Mouse (Mus musculus): ENCODE results near the gene Smyd4. TPM values are rescaled to one million over a fixed set of nuclear protein-coding genes. Genes with fewer than 3 reads are reported as not detected.

Smyd4 gene
- polyA plus RNA-seq, 1 experiment from 2014 or later, result 13.9 TPM

DNA sequence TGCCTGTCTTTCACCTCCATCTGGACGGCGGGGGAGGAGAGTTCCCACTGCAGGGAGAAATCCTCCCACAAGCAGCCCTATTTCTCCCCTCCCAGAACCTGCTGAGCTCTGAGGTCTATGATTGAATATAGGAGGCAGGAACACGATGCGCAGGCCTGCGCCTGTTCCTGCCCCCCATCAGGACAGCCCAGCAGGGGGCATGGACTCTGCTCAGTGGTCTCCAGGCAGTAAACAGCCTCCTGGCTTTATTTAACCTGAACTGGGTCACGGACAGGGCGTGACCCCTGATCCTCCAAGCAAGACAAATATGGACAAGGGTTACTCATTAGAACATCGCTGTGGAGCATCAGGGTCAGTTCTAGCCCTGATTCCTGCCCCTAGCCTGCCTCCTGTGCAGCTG, 95.5 kb downstream of the Smyd4 start:
- 25% methylated on average over 8 of the region's 8 CpGs for WGBS
- Histone ChIP-seq H3K27me3 (ENCODE audit: control insufficient read depth, insufficient read depth, low read length) (no peaks in the 10 kb centered on the region), H3K27ac (ENCODE audit: low read depth, low read length) (no peak overlapping the region), H3K9me3 (ENCODE audit: control insufficient read depth, low read length) (no peaks in the 10 kb centered on the region), H3K4me2 (replicated peaks; ENCODE audit: low read depth, low read length) (no peak overlapping the region), H3K4me3 (ENCODE audit: low read depth, low read length) (no peak overlapping the region), H3K4me1 (replicated peaks; ENCODE audit: control insufficient read depth, insufficient read depth, low read length) (no peaks in the 10 kb centered on the region), H3K36me3 (ENCODE audit: control insufficient read depth, insufficient read depth, low read length) (0 out of 2 replicates have a peak, but pooled peaks cover 2% of the 10 kb centered on the region), H3K9ac (ENCODE audit: low read depth, low read length) (no peak overlapping the region)
- ATAC-seq (ENCODE audit: low FRiP score), result no peak
- DNase-seq (ENCODE audit: low spot score), result no peak

DNA sequence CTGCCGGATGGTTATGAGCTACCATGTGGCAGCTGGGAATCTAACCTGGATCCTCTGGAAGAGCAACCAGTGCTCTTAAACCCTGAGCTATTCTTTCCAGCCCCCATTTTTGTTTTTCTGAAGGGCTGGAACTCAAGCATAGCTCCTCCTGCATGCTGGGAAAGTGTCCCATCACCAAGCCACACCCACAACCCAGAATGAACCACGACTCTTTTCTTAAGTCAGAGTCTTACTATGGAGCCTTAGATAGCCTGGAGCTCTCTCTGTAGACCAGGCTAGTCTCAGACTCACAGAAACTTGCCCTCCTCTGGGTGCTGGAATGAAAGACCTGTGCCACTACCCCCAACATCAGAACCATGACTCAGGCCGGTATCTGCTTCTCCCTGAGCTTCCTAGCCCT, 100.3 kb downstream of the Smyd4 start:
- H3K4me2 ChIP-seq (replicated peaks; ENCODE audit: low read depth, low read length), result no peak overlapping the region
- no peaks in the 10 kb centered on the region for H3K27me3 ChIP-seq (ENCODE audit: control insufficient read depth, insufficient read depth, low read length)
- H3K27ac ChIP-seq (ENCODE audit: low read depth, low read length), result no peak overlapping the region
- ATAC-seq (ENCODE audit: low FRiP score) (no peak), DNase-seq (ENCODE audit: low spot score) (no peak)
- WGBS, result 85% methylated on average over 3 of the region's 3 CpGs
- H3K4me1 ChIP-seq (replicated peaks; ENCODE audit: control insufficient read depth, insufficient read depth, low read length), result no peaks in the 10 kb centered on the region; the same call in 1 of the 2 replicates
- H3K4me3 ChIP-seq (ENCODE audit: low read depth, low read length), result no peak overlapping the region
- H3K36me3 ChIP-seq (ENCODE audit: control insufficient read depth, insufficient read depth, low read length), result 0 out of 2 replicates have a peak, but pooled peaks cover 2% of the 10 kb centered on the region
- no peaks in the 10 kb centered on the region for H3K9me3 ChIP-seq (ENCODE audit: control insufficient read depth, low read length)
- H3K9ac ChIP-seq (ENCODE audit: low read depth, low read length), result no peak overlapping the region

DNA sequence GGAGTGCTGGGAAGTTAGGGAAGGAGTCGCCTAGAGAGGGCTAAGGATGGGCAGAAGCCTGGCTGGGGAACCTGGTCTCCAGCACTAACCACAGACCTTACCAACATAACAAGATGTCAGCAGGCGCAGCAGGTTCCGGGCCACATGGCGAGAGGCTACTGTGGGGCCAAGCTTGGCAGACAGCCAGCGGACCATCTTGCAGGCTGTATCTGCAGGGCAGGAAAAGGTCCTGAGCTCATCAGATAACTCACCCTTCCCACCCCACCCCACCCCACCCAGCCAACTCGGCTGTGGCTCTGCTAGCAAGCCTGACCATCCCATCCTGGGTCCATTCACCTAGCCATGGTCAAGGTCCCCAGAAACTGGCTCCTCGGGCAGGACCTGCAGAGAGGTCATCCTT, 101.5 kb downstream of the Smyd4 start:
- H3K4me2 ChIP-seq (replicated peaks; ENCODE audit: low read depth, low read length), result no peak overlapping the region
- no peak for DNase-seq (ENCODE audit: low spot score)
- ATAC-seq (ENCODE audit: low FRiP score), result no peak
- H3K36me3 ChIP-seq (ENCODE audit: control insufficient read depth, insufficient read depth, low read length), result 0 out of 2 replicates have a peak, but pooled peaks cover 2% of the 10 kb centered on the region
- H3K27me3 ChIP-seq (ENCODE audit: control insufficient read depth, insufficient read depth, low read length), result no peaks in the 10 kb centered on the region
- peaks cover 4% of the 10 kb centered on the region; the same call in 1 of the 2 replicates for H3K4me1 ChIP-seq (replicated peaks; ENCODE audit: control insufficient read depth, insufficient read depth, low read length)
- no peak overlapping the region for H3K4me3 ChIP-seq (ENCODE audit: low read depth, low read length)
- H3K9ac ChIP-seq (ENCODE audit: low read depth, low read length), result no peak overlapping the region
- no peak overlapping the region for H3K27ac ChIP-seq (ENCODE audit: low read depth, low read length)
- H3K9me3 ChIP-seq (ENCODE audit: control insufficient read depth, low read length), result no peaks in the 10 kb centered on the region
- WGBS, result 90% methylated on average over 7 of the region's 7 CpGs

DNA sequence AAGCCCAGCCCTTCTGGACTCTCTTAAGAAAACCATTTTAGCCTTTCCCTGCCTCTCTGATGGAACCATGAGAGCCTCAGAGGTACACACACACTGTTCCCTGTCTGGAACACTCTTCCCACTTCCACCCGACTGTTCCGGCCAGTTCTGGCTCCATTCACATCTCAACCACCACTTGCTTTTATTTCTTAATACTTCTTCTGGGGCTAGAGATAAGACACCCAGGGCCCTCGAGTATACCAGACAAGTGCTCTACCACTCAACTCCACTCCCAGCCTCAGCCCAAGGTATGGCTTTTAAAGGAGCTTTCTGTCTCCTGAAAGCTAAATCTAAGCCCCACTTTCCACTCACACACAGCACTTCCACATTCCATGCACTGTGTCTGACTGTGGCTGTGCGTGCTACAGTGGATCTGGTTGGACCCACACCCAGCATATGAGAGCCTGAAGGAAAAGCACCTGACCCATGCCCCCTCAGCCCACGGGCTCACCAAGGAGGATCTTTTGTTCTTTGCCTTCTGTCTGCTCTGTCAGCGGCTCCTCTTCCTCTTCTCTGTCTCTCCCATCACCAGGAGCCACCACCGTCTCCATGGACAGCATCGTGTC, 102.2 kb downstream of the Smyd4 start:
- no peaks in the 10 kb centered on the region for H3K27me3 ChIP-seq (ENCODE audit: control insufficient read depth, insufficient read depth, low read length)
- 89% methylated on average over 8 of the region's 8 CpGs for WGBS
- H3K4me3 ChIP-seq (ENCODE audit: low read depth, low read length), result no peak overlapping the region
- no peak overlapping the region for H3K9ac ChIP-seq (ENCODE audit: low read depth, low read length)
- no peak overlapping the region for H3K4me2 ChIP-seq (replicated peaks; ENCODE audit: low read depth, low read length)
- no peaks in the 10 kb centered on the region for H3K9me3 ChIP-seq (ENCODE audit: control insufficient read depth, low read length)
- H3K27ac ChIP-seq (ENCODE audit: low read depth, low read length), result no peak overlapping the region
- no peak for ATAC-seq (ENCODE audit: low FRiP score)
- no peak for DNase-seq (ENCODE audit: low spot score)
- peaks cover 4% of the 10 kb centered on the region; the same call in 1 of the 2 replicates for H3K4me1 ChIP-seq (replicated peaks; ENCODE audit: control insufficient read depth, insufficient read depth, low read length)
- H3K36me3 ChIP-seq (ENCODE audit: control insufficient read depth, insufficient read depth, low read length), result 0 out of 2 replicates have a peak, but pooled peaks cover 2% of the 10 kb centered on the region

DNA sequence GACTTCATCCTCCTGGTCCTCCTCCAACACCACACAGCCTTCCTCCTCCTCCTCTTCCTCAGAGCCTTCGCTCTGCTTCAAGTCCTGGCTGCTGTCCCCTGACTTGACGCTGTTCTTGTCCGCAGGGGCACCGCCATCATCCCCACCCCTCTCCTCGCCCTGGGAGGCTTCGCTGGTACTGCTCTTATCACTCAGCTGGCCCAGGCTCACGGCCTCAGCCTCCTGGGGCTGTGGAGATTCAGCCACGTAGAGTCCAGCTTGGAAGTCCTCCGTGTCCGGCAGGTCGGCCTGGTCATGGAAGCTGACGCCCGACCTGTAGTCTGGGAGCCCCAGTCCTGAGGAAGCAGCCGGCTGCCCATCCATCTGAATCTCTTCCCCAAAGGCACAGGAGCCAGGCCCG, 102.7 kb downstream of the Smyd4 start:
- no peak overlapping the region for H3K27ac ChIP-seq (ENCODE audit: low read depth, low read length)
- no peaks in the 10 kb centered on the region for H3K27me3 ChIP-seq (ENCODE audit: control insufficient read depth, insufficient read depth, low read length)
- DNase-seq (ENCODE audit: low spot score) (no peak), ATAC-seq (ENCODE audit: low FRiP score) (no peak)
- WGBS, result 87% methylated on average over 15 of the region's 15 CpGs
- H3K36me3 ChIP-seq (ENCODE audit: control insufficient read depth, insufficient read depth, low read length), result 0 out of 2 replicates have a peak, but pooled peaks cover 2% of the 10 kb centered on the region
- H3K4me3 ChIP-seq (ENCODE audit: low read depth, low read length), result no peak overlapping the region
- H3K4me1 ChIP-seq (replicated peaks; ENCODE audit: control insufficient read depth, insufficient read depth, low read length), result peaks cover 4% of the 10 kb centered on the region; the same call in 1 of the 2 replicates
- no peak overlapping the region for H3K9ac ChIP-seq (ENCODE audit: low read depth, low read length)
- no peaks in the 10 kb centered on the region for H3K9me3 ChIP-seq (ENCODE audit: control insufficient read depth, low read length)
- H3K4me2 ChIP-seq (replicated peaks; ENCODE audit: low read depth, low read length), result no peak overlapping the region

DNA sequence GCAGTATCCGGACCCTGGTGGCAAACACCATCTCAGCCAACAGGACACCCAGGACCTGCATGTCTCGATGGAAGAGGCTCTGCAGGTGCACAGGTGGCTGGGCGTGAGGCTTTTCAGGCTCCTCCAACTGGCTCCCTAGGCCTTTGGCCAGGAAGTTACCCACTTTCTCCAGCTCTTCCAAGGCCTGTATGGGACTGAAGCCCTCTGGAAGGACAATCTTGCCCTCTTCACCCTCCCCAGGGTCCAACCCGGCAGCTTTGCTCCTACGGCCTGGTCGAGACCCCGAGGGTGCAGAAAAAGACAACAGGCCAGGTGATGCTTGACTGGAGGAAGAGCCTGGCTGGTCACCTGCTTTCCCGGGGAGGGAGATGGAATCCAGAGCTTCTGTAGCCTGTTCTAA, 103.8 kb downstream of the Smyd4 start:
- no peak overlapping the region for H3K27ac ChIP-seq (ENCODE audit: low read depth, low read length)
- 89% methylated on average over 8 of the region's 8 CpGs for WGBS
- H3K9ac ChIP-seq (ENCODE audit: low read depth, low read length), result no peak overlapping the region

DNA sequence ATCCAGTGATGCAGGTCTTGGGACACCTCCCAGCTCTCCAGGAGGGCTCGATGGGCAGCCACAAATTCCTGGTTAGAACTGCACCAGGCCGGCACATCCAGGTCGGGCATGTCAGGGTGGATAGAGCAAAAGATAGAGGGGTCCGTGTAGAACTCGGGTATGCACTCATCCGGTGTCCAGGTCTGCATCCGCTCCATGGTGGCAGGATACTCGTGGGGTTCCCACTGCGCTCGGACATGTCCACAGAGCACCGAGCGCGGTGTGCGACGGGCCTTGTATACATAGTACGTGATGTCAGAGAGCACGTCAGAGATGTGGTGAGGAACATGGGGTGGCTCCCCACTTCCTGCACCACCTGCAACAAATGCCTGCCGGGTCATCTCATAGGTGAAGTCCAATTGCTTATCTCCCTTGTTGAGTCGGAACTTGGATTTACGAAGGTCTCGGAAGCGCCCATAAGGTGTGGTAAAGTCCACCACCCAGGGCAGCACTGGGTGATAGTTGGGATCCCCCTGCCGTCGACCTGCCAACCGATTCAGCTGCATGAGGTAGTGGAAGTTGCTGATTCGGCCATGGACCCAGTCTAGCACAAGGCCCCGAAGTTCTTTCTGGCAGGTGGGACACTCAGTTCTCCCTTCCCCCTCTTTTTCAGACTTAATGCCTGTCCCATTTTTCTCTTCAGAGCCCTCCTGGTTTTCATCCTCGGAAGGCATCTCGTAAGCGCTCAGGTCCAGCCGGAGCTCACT, 104.8 kb downstream of the Smyd4 start:
- Histone ChIP-seq H3K36me3 (ENCODE audit: control insufficient read depth, insufficient read depth, low read length) (no peaks in the 10 kb centered on the region), H3K27ac (ENCODE audit: low read depth, low read length) (no peak overlapping the region), H3K4me2 (replicated peaks; ENCODE audit: low read depth, low read length) (no peak overlapping the region), H3K9me3 (ENCODE audit: control insufficient read depth, low read length) (no peaks in the 10 kb centered on the region), H3K27me3 (ENCODE audit: control insufficient read depth, insufficient read depth, low read length) (no peaks in the 10 kb centered on the region), H3K4me1 (replicated peaks; ENCODE audit: control insufficient read depth, insufficient read depth, low read length) (peaks cover 4% of the 10 kb centered on the region; the same call in 1 of the 2 replicates), H3K4me3 (ENCODE audit: low read depth, low read length) (no peak overlapping the region), H3K9ac (ENCODE audit: low read depth, low read length) (no peak overlapping the region)
- 92% methylated on average over 31 of the region's 31 CpGs for WGBS
- no peak for DNase-seq (ENCODE audit: low spot score)
- no peak for ATAC-seq (ENCODE audit: low FRiP score)

More for the DNA sequence above, 103.8 kb downstream of the Smyd4 start:
- H3K27me3 ChIP-seq (ENCODE audit: control insufficient read depth, insufficient read depth, low read length), result no peaks in the 10 kb centered on the region
- H3K4me3 ChIP-seq (ENCODE audit: low read depth, low read length), result no peak overlapping the region
- no peaks in the 10 kb centered on the region for H3K9me3 ChIP-seq (ENCODE audit: control insufficient read depth, low read length)
- H3K4me2 ChIP-seq (replicated peaks; ENCODE audit: low read depth, low read length), result no peak overlapping the region
- ATAC-seq (ENCODE audit: low FRiP score) (no peak), DNase-seq (ENCODE audit: low spot score) (no peak)
- H3K36me3 ChIP-seq (ENCODE audit: control insufficient read depth, insufficient read depth, low read length), result 0 out of 2 replicates have a peak, but pooled peaks cover 2% of the 10 kb centered on the region
- H3K4me1 ChIP-seq (replicated peaks; ENCODE audit: control insufficient read depth, insufficient read depth, low read length), result peaks cover 4% of the 10 kb centered on the region; the same call in 1 of the 2 replicates

DNA sequence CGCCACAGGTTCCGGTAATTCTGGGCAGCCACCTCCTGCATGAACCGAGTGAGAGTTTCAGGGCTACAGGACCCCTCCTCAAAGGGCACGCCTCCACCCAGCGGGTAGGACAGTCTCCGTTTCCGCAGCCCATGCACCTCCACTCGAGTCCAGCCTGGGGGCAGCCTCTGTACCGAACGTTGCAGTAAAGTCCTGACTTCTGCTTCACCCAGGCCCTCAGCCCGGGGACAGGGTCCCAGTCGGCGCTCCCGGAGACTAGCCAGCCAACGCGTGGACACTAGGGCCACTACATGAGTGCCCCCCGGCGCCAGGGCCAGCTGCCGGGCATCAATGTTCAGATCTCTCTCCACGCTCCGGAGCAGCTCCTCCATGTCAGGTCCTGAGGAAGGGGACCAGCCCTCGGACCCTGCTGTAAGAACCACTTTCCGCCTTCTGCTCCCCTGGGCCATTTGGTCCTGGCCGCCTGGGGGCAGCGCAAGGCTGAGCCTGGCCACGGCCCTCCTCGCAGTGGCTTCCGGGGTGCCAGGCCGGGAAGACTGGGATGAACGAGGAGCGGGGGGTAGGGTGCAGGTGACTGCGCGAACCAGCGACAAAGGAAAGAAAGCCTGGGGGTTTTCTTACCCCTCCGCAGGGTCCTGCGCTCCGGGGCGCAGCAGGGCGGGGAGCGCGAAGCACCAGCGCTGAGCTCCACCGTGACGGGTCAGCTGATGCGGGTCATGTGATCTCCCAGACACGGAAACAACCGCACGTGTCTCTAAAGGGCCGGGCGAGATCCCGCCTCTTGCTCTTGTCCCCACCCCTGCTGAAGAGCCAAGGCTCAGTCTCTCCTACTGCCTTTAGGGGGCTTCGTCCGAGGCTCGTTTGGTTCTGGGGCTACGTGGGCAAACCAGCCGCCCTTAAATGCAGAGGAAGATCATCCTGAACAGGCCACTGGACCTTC, 106.0 kb downstream of the Smyd4 start, which contains the start of gene Wdr81:
Wdr81 (minus strand) TSS at position 727 of the 940 bp plus-strand sequence.
- DNase-seq (ENCODE audit: low spot score), result peak; percentile 89
- Histone ChIP-seq H3K36me3 (ENCODE audit: control insufficient read depth, insufficient read depth, low read length) (no peaks in the 10 kb centered on the region), H3K4me2 (replicated peaks; ENCODE audit: low read depth, low read length) (peak within 1 kb of the TSS; percentile 97), H3K27me3 (ENCODE audit: control insufficient read depth, insufficient read depth, low read length) (no peaks in the 10 kb centered on the region), H3K9me3 (ENCODE audit: control insufficient read depth, low read length) (no peaks in the 10 kb centered on the region), H3K9ac (ENCODE audit: low read depth, low read length) (peak within 1 kb of the TSS; percentile 59), H3K4me1 (replicated peaks; ENCODE audit: control insufficient read depth, insufficient read depth, low read length) (peaks cover 4% of the 10 kb centered on the region; the same call in 1 of the 2 replicates), H3K27ac (ENCODE audit: low read depth, low read length) (peak within 1 kb of the TSS; percentile 14; the same call in 1 of the 2 replicates), H3K4me3 (ENCODE audit: low read depth, low read length) (peak within 1 kb of the TSS; percentile 50)
- WGBS, result 3% methylated on average over 56 of the region's 56 CpGs
- ATAC-seq (ENCODE audit: low FRiP score), result peak; percentile 93

Measured in hindbrain, embryonic 11.5 days (tissue).